Mouse (Mus musculus) retina, adult 2 months (tissue): Measurements from ENCODE around the gene Slc37a1.
A peak's percentile ranks its signal among the peaks of the same experiment; 100 is the strongest.

Source experiments
- DNase-seq: peaks from one replicate; pipeline ENCODE4 v3.0.0-alpha.2; 2012; ENCODE audit warnings: low read depth, low spot score

Slc37a1 gene

DNA sequence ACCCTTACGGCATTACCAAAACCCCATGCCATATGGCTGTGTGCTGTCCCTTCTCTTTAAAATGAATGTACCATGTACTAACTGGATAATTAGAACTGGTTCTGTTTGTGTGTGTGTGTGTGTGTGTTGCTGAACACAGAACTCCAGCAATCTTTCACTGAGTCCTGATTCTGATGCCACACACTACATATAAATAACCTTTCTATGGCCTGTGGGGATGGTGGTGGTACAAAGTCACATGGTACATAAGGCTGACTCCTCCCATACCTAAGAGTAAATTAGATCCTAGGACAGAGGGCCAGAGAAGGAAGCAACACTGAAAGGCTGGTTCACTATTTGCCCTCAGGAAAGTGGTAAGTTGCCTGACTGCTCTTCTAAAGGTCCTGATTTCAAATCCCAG is at the start of gene Slc37a1:
Gene Slc37a1 (plus strand): TSS at position 301 of the 400 bp plus-strand sequence.
- DNase-seq: no peak

DNA sequence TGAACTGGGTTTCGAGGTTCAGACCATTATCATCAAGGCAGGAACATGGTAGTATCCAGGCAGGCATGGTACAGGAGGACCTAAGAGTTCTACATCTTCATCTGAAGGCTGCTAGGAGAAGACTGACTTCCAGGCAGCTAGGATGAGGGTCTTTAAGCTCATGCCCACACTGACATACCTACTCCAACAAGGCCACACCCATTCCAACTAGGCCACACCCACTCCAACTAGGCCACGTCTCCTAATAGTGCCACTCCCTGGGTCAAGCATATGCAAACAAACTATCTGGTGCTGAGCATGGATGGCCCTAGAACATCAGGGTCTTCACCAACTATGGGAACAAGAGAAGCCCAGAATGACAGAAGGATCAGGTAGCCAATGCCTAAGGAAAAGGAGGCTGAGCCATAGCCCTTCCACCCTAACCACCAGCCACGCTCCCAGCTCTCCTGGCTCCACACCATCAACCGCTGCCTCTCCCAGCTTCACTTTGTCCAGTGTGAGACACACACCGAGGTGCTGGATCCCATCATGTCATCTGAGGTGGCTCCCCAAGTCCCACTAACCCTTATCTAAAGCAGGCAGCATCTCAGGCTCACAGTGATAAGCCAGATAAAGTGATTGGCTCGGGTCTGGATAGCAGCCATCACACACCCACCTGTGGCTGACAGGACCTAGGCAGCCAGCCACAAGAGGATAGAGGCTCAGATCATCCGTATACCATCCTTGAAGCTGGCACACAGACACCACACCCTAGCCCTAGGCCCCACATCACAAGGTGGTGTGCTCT is 48.2 kb upstream of the Slc37a1 start:
- no peak for DNase-seq

DNA sequence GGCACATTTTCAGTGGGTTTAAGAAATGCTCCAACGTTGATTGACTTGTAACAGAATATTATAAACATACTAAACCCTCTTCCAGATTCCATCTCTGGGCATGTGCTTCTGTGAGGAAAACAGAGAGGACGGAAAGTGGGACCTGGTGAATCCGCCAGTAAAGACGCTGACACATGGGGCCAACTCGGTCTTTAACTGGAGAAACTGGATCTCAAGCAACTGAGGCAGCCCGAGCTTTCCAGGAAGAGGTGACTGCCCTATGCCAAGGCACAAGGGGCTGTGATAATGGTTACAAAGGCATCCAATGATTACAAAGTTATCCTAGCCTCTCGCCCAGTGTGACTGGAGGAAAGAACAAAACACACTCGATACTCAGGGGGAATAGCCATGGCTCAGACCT is 45.4 kb upstream of the Slc37a1 start:
- no peak for DNase-seq

DNA sequence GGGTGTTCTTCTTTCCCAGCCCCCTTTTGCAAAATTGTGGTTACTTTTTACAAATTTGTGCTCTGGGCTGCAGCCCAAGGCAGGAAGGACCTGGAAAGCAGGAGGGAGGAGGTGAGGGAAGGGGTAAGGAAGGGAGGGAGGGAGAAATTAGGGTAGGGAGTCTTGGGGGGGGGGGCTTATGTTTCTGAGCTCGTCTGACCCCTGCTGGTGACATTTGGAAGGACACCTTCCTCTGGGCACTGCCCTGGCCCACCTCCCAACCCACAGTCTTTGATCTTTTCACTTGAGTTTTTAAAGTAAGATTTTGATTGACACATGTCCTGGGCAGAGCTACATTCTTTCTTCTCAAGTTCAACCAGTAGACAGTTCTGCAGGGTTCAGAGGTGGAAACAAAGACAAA is 43.8 kb upstream of the Slc37a1 start:
- DNase-seq: no peak

- DNase-seq: no peak
Measured at GRCm38 (mm10) chr17:31245321-31245720, 41.3 kb upstream of the Slc37a1 start.

- no peak for DNase-seq
Measured at GRCm38 (mm10) chr17:31247144-31247543, 39.4 kb upstream of the Slc37a1 start.

GRCm38 (mm10) chr17:31253951-31254350 is 32.6 kb upstream of the Slc37a1 start:
- no peak for DNase-seq

- peak; percentile 25 for DNase-seq
Measured at GRCm38 (mm10) chr17:31254463-31254931, 32.1 kb upstream of the Slc37a1 start.

DNA sequence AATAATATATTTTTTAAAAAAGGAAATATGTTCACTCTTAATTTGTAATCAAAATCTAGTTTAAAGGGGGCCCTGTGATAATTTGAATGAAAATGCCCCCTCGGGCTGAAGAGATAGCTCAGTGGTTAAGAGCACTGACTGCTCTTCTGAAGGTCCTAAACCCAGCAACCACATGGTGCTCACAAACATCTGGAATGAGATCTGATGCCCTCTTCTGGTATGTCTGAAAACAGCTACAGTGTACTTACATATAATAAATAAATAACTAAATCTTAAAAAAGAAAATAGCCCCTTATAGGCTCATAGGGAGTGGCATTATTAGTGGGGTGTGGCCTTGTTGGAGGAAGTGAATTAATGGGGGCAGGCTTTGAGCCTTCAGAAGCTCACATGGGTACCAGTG is 29.4 kb upstream of the Slc37a1 start:
- no peak for DNase-seq

GRCm38 (mm10) chr17:31257898-31258297 is 28.7 kb upstream of the Slc37a1 start:
- DNase-seq: no peak

- DNase-seq: no peak
Measured at GRCm38 (mm10) chr17:31258310-31258865, 28.2 kb upstream of the Slc37a1 start.

DNA sequence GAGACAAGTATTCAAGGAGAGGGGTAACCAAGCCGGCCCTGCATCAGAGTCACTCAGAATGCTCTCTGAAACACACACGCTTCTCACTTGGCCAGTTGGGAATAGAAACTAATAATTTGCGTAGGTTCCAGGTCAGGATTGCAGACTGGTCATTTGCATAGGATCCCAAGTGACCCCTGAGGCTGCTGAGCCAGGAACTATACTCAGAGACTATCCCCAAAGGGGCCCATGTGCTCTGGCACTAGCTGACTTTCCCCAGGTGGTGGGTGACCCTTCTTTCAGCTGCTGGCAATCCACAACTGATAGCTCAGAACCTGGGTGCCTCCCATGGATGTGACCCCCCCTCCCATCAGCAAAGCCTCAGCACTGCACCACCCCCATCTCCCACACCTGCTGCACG is 27.4 kb upstream of the Slc37a1 start:
- no peak for DNase-seq

GRCm38 (mm10) chr17:31259825-31260224 is 26.8 kb upstream of the Slc37a1 start:
- DNase-seq: no peak

GRCm38 (mm10) chr17:31260430-31260829 is 26.2 kb upstream of the Slc37a1 start:
- no peak for DNase-seq

- no peak for DNase-seq
Measured at GRCm38 (mm10) chr17:31261352-31261751, 25.2 kb upstream of the Slc37a1 start.

GRCm38 (mm10) chr17:31262715-31263114 is 23.9 kb upstream of the Slc37a1 start:
- no peak for DNase-seq

GRCm38 (mm10) chr17:31263770-31264169 is 22.8 kb upstream of the Slc37a1 start:
- DNase-seq: no peak

- DNase-seq: no peak
Measured at GRCm38 (mm10) chr17:31264372-31264771, 22.2 kb upstream of the Slc37a1 start.

DNA sequence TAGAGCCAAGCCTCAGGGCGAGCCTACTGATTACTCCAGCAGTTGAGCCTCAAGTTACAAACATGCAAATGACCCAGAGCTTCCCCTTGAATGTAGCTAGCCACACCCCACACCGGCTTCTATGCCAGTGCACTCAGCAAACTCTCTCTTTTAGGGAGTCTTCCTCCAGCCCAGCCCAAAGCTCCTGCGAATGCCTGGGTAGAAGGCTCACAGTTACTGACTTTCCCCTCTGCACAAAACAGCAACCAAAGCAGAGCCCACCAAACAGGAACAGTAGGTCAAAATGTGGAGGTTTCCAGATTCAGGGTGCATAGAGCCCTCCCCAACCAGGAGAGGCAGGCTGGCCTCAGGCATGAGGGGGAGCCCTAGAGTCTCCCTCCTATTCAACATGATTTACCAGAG is 21.4 kb upstream of the Slc37a1 start:
- no peak for DNase-seq

DNA sequence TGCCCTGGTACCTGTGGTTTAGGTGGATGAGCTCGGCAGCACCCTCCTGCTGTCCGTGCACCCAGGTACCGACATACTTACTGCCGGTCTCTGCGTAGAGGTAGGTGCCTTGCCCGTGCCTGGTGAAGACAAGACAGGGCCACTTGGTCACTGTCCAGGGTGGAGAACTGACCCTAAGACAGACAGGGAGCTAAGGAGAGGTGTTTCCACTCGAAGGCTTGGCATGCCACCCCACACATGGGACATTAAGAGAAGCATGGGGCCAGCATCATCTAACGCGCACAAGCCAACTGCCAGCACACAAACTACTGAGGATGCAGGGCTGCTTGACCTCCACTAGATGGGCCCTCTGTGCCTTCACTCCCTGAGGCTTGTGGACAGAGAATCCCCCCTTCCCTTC is 20.8 kb upstream of the Slc37a1 start:
- DNase-seq: no peak

DNA sequence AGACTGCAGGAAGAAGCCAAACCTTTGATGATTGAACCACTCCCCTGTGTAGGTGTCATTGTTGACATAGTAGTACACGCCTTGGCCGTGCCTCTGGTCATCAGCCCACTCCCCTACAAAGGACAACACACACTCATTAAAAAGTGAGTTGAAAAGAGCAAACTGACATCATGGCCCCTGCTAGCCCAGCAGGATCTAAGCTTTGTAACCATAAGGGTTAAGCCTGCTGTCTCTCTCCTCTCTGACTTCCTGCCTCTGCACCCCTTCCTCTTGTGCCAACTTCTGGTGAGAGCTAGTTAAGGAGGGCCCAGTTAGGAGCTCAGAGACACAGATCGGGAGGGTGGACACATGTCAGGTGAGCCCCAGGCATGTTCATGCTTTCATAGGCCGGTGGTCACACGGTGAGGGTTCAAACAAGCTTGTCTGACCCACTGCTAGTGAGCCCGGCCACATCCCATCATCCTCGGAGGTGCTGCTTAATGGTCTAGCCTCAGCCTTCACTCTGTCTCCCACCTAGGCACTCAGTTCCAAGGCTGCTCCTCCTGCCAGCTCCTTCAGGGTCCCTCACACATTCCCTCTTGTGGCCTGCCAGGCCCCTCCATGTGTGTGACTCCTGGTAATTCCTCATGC is 20.2 kb upstream of the Slc37a1 start:
- DNase-seq: no peak

- no peak for DNase-seq
Measured at GRCm38 (mm10) chr17:31267138-31267537, 19.5 kb upstream of the Slc37a1 start.

GRCm38 (mm10) chr17:31267603-31268002 is 19.0 kb upstream of the Slc37a1 start:
- no peak for DNase-seq
